Mouse (Mus musculus) erythroblast, embryonic 14.5 days (primary cell): ENCODE results near the gene Tssc4. TPM values are rescaled to one million over a fixed set of nuclear protein-coding genes. Genes with fewer than 3 reads are reported as not detected.

Experiments used
- H3K27me3 ChIP-seq: 2 replicates; pipeline ENCODE4 v1.6.1; 2012; ENCODE audit warnings: inconsistent platforms; ENCODE audit not compliant: control insufficient read depth
- H3K36me3 ChIP-seq: 2 replicates; pipeline ENCODE4 v1.6.1; 2012; ENCODE audit warnings: mild to moderate bottlenecking, inconsistent platforms; ENCODE audit not compliant: control insufficient read depth
- H3K4me1 ChIP-seq: 2 replicates; pipeline ENCODE4 v1.6.1; 2012; ENCODE audit warnings: inconsistent platforms; ENCODE audit not compliant: control insufficient read depth
- H3K4me3 ChIP-seq: replicated peaks from 2 replicates; pipeline ENCODE3; 2012; ENCODE audit warnings: moderate library complexity, mild to moderate bottlenecking, inconsistent platforms
- H3K9me3 ChIP-seq: 2 replicates; pipeline ENCODE4 v1.6.1; 2012; ENCODE audit warnings: low read length, inconsistent platforms, mixed read lengths; ENCODE audit not compliant: control insufficient read depth
- GATA1 ChIP-seq: IDR thresholded peaks from 2 replicates; pipeline ENCODE4 v1.6.1; 2012; ENCODE audit warnings: low read length, inconsistent platforms, mixed read lengths
- TAL1 ChIP-seq: IDR thresholded peaks from 3 replicates; pipeline ENCODE4 v1.6.1; 2012; ENCODE audit warnings: low read length, inconsistent platforms, mixed read lengths
- polyA plus RNA-seq: library from polyadenylated mRNA; stranded (reverse); fragments of >175 nt; gene quantifications from 2 replicates; pipeline ENCODE4 v1.2.3, GENCODE M21; 2012

Gene Tssc4
- 19.7 and 23.4 TPM in 2 replicates for polyA plus RNA-seq

- Histone ChIP-seq H3K4me1 (peaks cover 34% of the 10 kb centered on the region), H3K4me3 (peak within 1 kb of the TSS; percentile 82), H3K27me3 (no peaks in the 10 kb centered on the region), H3K36me3 (peaks cover 61% of the 10 kb centered on the region), H3K9me3 (no peaks in the 10 kb centered on the region; the same call in 1 of the 2 replicates)
- TF ChIP-seq GATA1 (0 out of 2 replicates have a peak, but pooled peaks have one; percentile 14), TAL1 (no peak)
Measured at GRCm38 (mm10) chr7:143068882-143069591, at the start of gene Tssc4. Gene Tssc4, plus strand, starts transcription at chr7:143069249.

GRCm38 (mm10) chr7:143020040-143020439 is 49.0 kb upstream of the Tssc4 start:
- Histone ChIP-seq H3K9me3 (no peaks in the 10 kb centered on the region), H3K27me3 (no peaks in the 10 kb centered on the region), H3K4me3 (no peak overlapping the region), H3K4me1 (peaks cover 25% of the 10 kb centered on the region), H3K36me3 (peaks cover 30% of the 10 kb centered on the region)
- TF ChIP-seq GATA1: no peak
- no peak for TF ChIP-seq TAL1

- no peaks in the 10 kb centered on the region for H3K27me3 ChIP-seq
- TF ChIP-seq TAL1: no peak
- TF ChIP-seq GATA1: no peak
- H3K4me3 ChIP-seq: no peak overlapping the region
- H3K36me3 ChIP-seq: peaks cover 30% of the 10 kb centered on the region
- H3K4me1 ChIP-seq: peaks cover 19% of the 10 kb centered on the region
- H3K9me3 ChIP-seq: no peaks in the 10 kb centered on the region
Measured at GRCm38 (mm10) chr7:143020764-143021163, 48.3 kb upstream of the Tssc4 start.

GRCm38 (mm10) chr7:143021356-143022164 is 47.5 kb upstream of the Tssc4 start:
- Histone ChIP-seq H3K36me3 (peaks cover 30% of the 10 kb centered on the region), H3K9me3 (no peaks in the 10 kb centered on the region), H3K4me1 (peaks cover 13% of the 10 kb centered on the region), H3K4me3 (no peak overlapping the region), H3K27me3 (no peaks in the 10 kb centered on the region)
- TF ChIP-seq TAL1: no peak
- TF ChIP-seq GATA1: no peak

- TF ChIP-seq TAL1 (no peak), GATA1 (no peak)
- Histone ChIP-seq H3K27me3 (no peaks in the 10 kb centered on the region; the same call in 1 of the 2 replicates), H3K4me3 (no peak overlapping the region), H3K36me3 (peaks cover 13% of the 10 kb centered on the region), H3K9me3 (no peaks in the 10 kb centered on the region), H3K4me1 (peaks cover 6% of the 10 kb centered on the region)
Measured at GRCm38 (mm10) chr7:143023499-143023898, 45.5 kb upstream of the Tssc4 start.

GRCm38 (mm10) chr7:143024293-143024692 is 44.8 kb upstream of the Tssc4 start:
- Histone ChIP-seq H3K36me3 (peaks cover 7% of the 10 kb centered on the region), H3K4me3 (no peak overlapping the region), H3K4me1 (peaks cover 5% of the 10 kb centered on the region), H3K27me3 (no peaks in the 10 kb centered on the region; the same call in 1 of the 2 replicates), H3K9me3 (no peaks in the 10 kb centered on the region)
- TF ChIP-seq GATA1: no peak
- no peak for TF ChIP-seq TAL1

GRCm38 (mm10) chr7:143025496-143025895 is 43.6 kb upstream of the Tssc4 start:
- H3K27me3 ChIP-seq: no peaks in the 10 kb centered on the region; the same call in 1 of the 2 replicates
- no peak for TF ChIP-seq GATA1
- TF ChIP-seq TAL1: no peak
- no peaks in the 10 kb centered on the region for H3K9me3 ChIP-seq
- H3K36me3 ChIP-seq: peaks cover 2% of the 10 kb centered on the region
- no peak overlapping the region for H3K4me3 ChIP-seq
- H3K4me1 ChIP-seq: peaks cover 5% of the 10 kb centered on the region

- Histone ChIP-seq H3K9me3 (no peaks in the 10 kb centered on the region), H3K36me3 (no peaks in the 10 kb centered on the region), H3K4me3 (no peak overlapping the region), H3K4me1 (no peaks in the 10 kb centered on the region), H3K27me3 (no peaks in the 10 kb centered on the region; the same call in 1 of the 2 replicates)
- TF ChIP-seq GATA1 (no peak), TAL1 (no peak)
Measured at GRCm38 (mm10) chr7:143027196-143027595, 41.9 kb upstream of the Tssc4 start.

GRCm38 (mm10) chr7:143031816-143032215 is 37.2 kb upstream of the Tssc4 start:
- Histone ChIP-seq H3K4me3 (no peak overlapping the region), H3K36me3 (no peaks in the 10 kb centered on the region), H3K9me3 (no peaks in the 10 kb centered on the region), H3K27me3 (no peaks in the 10 kb centered on the region; the same call in 1 of the 2 replicates), H3K4me1 (no peaks in the 10 kb centered on the region)
- TF ChIP-seq TAL1: no peak
- no peak for TF ChIP-seq GATA1
